Mouse (Mus musculus) right cerebral cortex, adult 18-20 months (tissue): ENCODE data around the gene Racgap1.
A peak's percentile ranks its signal among the peaks of the same experiment; 100 is the strongest.

Experiments
- DNase-seq: peaks from one replicate; pipeline ENCODE4 v3.0.0; 2022; ENCODE audit warnings: mixed read lengths

Racgap1 gene

GRCm38 (mm10) chr15:99651163-99651872, at the start of gene Racgap1:
Gene Racgap1, minus strand, starts transcription at chr15:99651656.
- peak; percentile 97 for DNase-seq

GRCm38 (mm10) chr15:99700219-99701106, 49.0 kb upstream of the Racgap1 start:
- no peak for DNase-seq

GRCm38 (mm10) chr15:99699715-99700114, 48.3 kb upstream of the Racgap1 start:
- DNase-seq, result no peak

- DNase-seq, result peak; percentile 70
Measured at GRCm38 (mm10) chr15:99698533-99699085, 47.2 kb upstream of the Racgap1 start.

- no peak for DNase-seq
Measured at GRCm38 (mm10) chr15:99697309-99697708, 45.9 kb upstream of the Racgap1 start.

GRCm38 (mm10) chr15:99691976-99692375, 40.5 kb upstream of the Racgap1 start:
- no peak for DNase-seq

- DNase-seq, result no peak
Measured at GRCm38 (mm10) chr15:99690924-99691323, 39.5 kb upstream of the Racgap1 start.

GRCm38 (mm10) chr15:99688712-99689111, 37.3 kb upstream of the Racgap1 start:
- DNase-seq, result peak; percentile 69

GRCm38 (mm10) chr15:99684156-99684555, 32.7 kb upstream of the Racgap1 start:
- no peak for DNase-seq

- no peak for DNase-seq
Measured at GRCm38 (mm10) chr15:99682880-99683279, 31.4 kb upstream of the Racgap1 start.

GRCm38 (mm10) chr15:99679008-99679407, 27.6 kb upstream of the Racgap1 start:
- DNase-seq, result no peak

GRCm38 (mm10) chr15:99678063-99678800, 26.8 kb upstream of the Racgap1 start:
- DNase-seq, result no peak

GRCm38 (mm10) chr15:99677089-99677488, 25.6 kb upstream of the Racgap1 start:
- DNase-seq, result peak; percentile 40

GRCm38 (mm10) chr15:99674866-99675265, 23.4 kb upstream of the Racgap1 start:
- no peak for DNase-seq

- peak; percentile 62 for DNase-seq
Measured at GRCm38 (mm10) chr15:99671783-99672182, 20.3 kb upstream of the Racgap1 start.

GRCm38 (mm10) chr15:99670964-99671670, 19.7 kb upstream of the Racgap1 start:
- no peak for DNase-seq

GRCm38 (mm10) chr15:99670154-99670821, 18.8 kb upstream of the Racgap1 start, which contains the start of gene Asic1:
Gene Asic1, plus strand, starts transcription at chr15:99670368.
- DNase-seq, result peak; percentile 77

- no peak for DNase-seq
Measured at GRCm38 (mm10) chr15:99669392-99669791, 17.9 kb upstream of the Racgap1 start.

GRCm38 (mm10) chr15:99668881-99669280, 17.4 kb upstream of the Racgap1 start:
- DNase-seq, result peak; percentile 81

GRCm38 (mm10) chr15:99667544-99667943, 16.1 kb upstream of the Racgap1 start:
- no peak for DNase-seq
